Mouse (Mus musculus) G1E (cell line): ENCODE results near the gene Cnmd.

Source experiments
- CTCF ChIP-seq: IDR thresholded peaks from 2 replicates; pipeline ENCODE4 v1.5.1; 2012; ENCODE audit warnings: low read depth, low read length, inconsistent platforms, mixed read lengths
- GATA1 ChIP-seq: IDR thresholded peaks from 2 replicates; pipeline ENCODE4 v1.6.1; 2012; ENCODE audit warnings: borderline replicate concordance, low read length, inconsistent platforms, mixed read lengths
- GATA2 ChIP-seq: IDR thresholded peaks from 2 replicates; pipeline ENCODE4 v1.6.1; 2012; ENCODE audit warnings: low read depth, low read length, inconsistent platforms, borderline replicate concordance
- POLR2AphosphoS5 ChIP-seq: IDR thresholded peaks from 2 replicates; pipeline ENCODE4 v1.6.1; 2012; ENCODE audit warnings: low read depth, low read length, inconsistent platforms; ENCODE audit not compliant: insufficient replicate concordance
- TAL1 ChIP-seq: conservative IDR thresholded peaks from 2 replicates; pipeline ENCODE4 v1.6.1; 2012; ENCODE audit warnings: low read depth, low read length, inconsistent platforms, mixed read lengths

DNA sequence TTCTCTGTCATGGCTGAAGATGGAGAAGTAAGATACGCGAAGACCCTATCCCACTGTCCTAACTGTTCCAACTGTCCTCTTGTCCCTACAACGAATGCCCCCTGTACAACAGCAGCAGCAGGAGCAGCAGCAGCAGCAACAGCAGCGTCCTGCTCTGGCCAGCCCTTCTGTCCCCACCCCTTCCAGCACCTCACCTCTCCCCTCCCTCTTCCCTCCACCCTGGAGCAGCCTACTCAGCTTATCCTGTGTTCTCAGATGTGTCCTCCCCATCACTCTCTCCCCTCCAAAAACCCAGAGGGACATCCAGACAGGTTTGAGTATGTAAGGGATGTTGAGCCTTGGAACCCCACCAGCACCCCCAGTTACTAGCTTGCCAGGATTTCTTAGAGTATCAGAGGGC lies at the start of gene Cnmd:
- TF ChIP-seq CTCF (no peak), GATA2 (no peak), TAL1 (no peak), POLR2AphosphoS5 (no peak), GATA1 (no peak)
